Mouse (Mus musculus) brain, embryonic 14.5 days (tissue): Measurements from ENCODE around the gene Actr8. TPM values are rescaled to one million over a fixed set of nuclear protein-coding genes. Genes with fewer than 3 reads are reported as not detected.

Experiments
- DNase-seq: peaks from one replicate; pipeline ENCODE4 v3.0.0-alpha.2; 2011; ENCODE audit warnings: low read depth
- CTCF ChIP-seq: fragments of 200-500 bp; IDR thresholded peaks from 2 replicates; pipeline ENCODE4 v1.5.1; 2012; ENCODE audit warnings: inconsistent platforms, mild to moderate bottlenecking, moderate library complexity, borderline replicate concordance; ENCODE audit not compliant: insufficient read depth, insufficient read length; ENCODE audit errors: extremely low read depth
- POLR2A ChIP-seq: fragments of 200-500 bp; IDR thresholded peaks from 2 replicates; pipeline ENCODE4 v1.6.1; 2012; ENCODE audit warnings: mild to moderate bottlenecking, inconsistent platforms, borderline replicate concordance; ENCODE audit not compliant: poor library complexity, insufficient read depth, insufficient read length, severe bottlenecking; ENCODE audit errors: extremely low read depth
- polyA plus RNA-seq: library from polyadenylated mRNA; depleted of rRNA; stranded (reverse); fragments of >200 nt; gene quantifications from 2 replicates; pipeline ENCODE4 v1.2.3, GENCODE M21; 2012; rRNA removed

Gene Actr8
- polyA plus RNA-seq = 49.4 and 59.5 TPM in 2 replicates

DNA sequence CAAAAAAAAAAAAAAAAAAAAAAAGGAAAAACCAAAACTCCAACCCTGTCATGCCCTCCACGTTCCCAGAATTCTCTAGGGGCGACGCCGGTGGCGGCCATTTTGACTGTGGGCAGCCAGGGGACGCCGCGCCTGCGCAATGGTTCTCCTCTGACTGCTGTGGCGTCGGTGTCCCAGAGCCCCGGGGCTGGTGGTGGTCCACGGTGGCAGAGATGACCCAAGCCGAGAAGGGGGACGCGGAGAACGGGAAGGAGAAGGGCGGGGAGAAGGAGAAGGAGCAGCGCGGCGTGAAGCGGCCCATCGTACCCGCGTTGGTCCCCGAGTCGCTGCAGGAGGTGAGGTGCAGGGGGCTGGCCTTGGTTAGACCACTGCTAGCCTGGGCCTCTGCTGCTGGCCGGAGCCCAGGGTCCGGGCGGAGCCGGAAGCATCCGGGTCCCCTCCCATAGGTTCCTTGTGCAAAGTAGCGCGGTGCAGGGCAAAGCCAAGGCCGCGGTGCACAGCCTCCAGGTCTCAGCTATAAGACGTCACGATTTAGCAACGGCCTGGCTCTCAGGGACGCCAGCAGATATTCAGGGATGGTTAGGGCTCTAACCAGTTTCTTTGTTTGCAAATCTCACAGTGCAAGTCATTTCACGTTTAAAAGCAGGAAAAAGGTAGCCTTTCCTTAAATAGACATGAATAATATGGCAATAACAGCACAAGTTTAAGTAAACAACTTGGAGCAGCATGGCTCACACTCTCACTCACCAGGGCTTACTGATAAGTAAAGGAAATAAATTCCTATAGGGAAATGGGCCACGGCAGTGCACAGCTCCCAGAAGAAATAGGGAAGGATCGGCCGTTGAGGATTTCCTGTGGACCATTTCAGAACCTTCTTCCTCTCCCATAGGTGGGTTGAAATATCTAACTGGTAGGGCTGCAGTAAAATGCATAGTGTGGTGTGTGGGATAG is at the start of gene Actr8:
Actr8 (plus strand) TSS at position 84 of the 951 bp plus-strand sequence.
- DNase-seq = peak; percentile 96
- peak; percentile 35; the same call in 1 of the 2 replicates for TF ChIP-seq POLR2A
- no peak for TF ChIP-seq CTCF

DNA sequence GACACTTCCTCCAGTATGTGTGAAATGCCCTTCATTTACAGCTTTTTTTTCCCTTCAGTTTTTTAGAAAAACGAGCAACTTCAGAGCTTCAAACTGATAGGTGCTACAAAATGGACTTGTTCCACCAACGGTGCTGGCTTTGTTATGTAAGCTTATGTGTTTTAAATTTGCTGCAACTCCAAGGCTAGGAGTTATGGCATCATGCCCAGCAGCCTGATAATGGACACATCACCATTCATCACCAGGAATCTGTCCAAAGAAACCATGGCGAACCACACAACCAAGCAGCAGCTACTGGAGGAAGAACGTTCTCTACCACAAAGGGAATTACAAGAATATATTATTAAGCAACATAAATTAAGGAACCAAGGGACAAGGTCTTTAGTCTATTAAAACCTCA is 49.2 kb upstream of the Actr8 start:
- DNase-seq = no peak
- TF ChIP-seq CTCF (no peak), POLR2A (no peak)

DNA sequence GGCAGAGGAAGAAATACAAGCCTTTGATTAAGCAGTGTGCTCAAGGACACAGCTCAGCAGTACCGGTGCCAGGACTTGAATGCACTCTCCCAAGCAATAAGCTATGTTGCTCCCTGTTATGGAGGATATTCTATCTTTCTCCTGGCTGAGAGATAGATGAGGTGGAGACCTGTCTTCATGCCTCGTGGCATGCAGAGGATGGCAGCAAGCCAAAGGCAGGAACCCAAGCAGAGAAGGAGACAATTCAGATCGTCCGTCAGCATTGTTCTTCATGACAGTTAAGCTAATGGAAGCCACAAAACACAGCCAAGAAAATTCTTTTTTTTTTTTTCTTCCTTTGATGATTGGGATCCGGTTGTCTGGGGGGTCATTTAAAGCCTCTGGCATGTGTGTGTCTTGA is 42.6 kb upstream of the Actr8 start:
- DNase-seq = peak; percentile 23
- no peak for TF ChIP-seq CTCF
- no peak for TF ChIP-seq POLR2A

DNA sequence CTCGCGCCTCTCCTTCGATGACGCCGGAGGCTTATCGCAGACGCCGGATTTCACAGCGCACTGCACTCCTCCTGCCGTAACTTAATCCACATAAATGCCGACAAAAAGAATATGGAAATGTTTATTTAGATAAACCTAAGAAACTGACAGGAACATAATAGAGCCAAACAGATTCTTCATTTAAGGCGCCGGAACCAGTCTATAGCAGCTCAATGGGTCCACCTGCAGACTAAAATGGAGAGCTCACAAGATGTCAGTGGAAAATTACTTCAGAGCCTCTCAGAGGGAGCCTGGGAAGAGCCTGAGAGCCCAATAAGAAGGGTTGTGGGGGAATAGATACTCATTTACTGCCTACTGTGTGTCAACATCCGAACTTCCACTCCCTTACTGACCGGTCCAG is 40.7 kb upstream of the Actr8 start:
- DNase-seq = peak; percentile 76

DNA sequence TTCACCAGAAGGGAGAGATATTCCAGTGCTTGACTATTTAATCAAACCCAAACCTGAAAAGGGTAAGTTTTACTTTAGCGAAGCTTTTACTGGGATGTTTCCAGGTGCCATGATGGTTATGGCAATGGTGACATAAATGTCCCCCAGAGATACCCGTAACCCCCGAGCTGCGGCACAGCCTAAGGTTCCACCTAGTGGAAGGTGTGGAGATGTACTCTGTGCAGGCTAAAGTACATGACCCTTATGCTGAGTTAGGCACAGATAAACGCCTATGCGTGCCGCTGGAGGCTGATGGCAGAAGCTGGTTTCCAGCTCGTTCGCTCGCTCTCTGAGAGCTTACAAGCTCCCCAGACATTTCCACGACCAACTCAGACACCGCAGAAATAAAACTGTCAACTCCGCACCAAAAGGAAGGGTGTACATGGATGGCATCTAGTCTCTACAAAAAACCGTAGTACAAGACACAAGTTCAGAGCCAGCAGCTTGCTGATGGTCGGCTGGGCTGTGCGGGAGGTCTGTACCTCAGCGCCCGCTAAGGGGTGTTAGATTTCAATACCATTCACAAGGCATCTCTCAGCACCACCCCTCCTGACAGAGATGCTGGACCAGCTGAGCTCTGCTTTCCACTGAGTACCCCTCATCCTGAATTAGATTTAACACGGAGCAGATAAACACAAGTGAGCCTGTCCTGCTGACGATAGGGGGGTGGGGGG is 38.4 kb upstream of the Actr8 start:
- TF ChIP-seq POLR2A (no peak), CTCF (peak; percentile 18; the same call in 1 of the 2 replicates)
- DNase-seq = no peak

More for the DNA sequence above, 40.7 kb upstream of the Actr8 start:
- TF ChIP-seq CTCF = peak; percentile 33; the same call in 1 of the 2 replicates
- TF ChIP-seq POLR2A = no peak

DNA sequence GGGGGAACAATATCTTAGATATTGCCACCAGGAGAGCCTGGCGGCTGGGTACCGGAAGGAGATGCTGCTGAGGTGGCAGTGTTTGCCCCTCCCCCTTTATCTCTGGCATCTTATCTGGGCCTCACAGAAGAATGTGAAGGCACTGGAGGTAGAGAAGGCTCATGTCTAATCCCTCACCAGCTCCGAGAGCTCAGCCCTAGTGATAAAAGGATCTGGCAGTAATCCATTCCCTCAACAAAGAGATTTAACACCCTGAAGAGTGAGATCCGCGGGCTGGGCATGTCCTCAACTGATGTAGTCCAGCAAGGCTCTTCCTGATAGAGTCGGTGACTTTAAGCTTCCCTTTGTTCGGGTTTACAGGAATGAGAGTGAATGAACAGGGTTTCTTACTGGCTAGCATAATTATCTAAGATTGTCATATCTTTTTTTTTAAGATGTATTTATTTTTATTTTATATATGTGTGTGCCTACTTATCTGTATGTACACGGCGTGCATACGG is 37.8 kb upstream of the Actr8 start:
- no peak for TF ChIP-seq CTCF
- no peak for TF ChIP-seq POLR2A
- DNase-seq = peak; percentile 75

DNA sequence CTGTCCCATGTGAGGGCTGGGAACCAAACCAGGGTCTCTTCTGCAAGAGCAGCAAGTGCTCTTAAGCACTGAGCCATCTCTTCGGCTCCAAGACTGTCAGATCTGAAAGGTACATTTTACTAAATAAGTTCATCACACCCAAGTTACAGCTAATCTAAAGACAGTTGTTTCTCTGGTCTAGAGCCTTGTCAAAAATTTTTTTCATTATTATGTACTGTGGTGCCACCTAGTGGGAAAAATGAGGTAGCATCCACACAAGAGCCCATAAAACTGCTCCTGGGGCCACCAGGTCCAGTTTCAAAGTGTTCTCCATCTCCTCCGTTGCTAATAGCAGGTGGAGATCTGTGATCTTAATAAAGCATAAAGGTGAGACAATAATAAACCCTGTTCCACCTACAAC is 37.3 kb upstream of the Actr8 start:
- DNase-seq = peak; percentile 82
- TF ChIP-seq CTCF (peak; percentile 60; the same call in 1 of the 2 replicates), POLR2A (no peak)

DNA sequence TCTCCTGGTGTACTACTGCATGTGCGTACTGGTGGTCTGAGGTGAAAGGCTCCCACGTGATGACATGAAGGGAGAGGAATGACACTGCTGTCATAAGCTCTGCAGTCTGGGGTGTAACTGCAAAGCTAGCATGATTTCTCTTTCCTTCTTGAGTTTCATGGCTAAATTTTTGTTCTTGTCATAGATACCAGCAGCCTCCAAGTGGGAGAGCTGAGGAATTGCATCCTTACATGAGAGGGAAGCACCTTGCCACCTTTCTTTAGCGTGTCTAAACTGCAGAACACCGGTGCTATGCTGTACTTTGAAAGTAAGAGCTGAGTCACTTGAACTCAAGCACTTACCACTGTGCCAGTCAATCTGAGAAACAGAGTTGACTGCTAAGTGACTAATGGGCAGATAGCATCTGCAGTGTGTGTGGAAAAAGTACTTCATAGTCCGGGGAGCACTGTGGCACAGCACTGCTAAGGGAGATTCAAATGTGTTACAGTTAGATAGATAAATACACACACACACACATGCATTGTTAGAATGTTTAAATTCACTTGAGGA is 31.3 kb upstream of the Actr8 start:
- DNase-seq = no peak
- TF ChIP-seq CTCF (no peak), POLR2A (no peak)

DNA sequence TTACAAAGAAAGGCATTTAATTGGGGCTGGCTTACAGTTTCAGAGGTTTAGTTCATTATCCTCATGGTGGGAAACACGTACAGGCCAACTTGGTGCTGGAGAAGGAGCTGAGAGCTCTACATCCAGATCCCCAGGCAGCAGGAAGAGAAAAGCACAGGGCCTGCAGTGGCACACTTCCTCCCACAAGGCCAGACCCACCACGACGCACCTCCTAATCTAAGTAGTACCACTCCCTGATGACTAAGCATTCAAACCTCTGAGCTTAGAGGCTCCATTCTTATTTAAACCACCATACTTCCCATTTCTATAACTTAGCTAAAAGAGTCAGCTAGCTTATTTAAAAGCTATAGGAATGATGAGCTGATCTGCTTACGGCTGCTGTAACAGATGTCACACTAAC is 27.3 kb upstream of the Actr8 start:
- DNase-seq = no peak
- TF ChIP-seq POLR2A (no peak), CTCF (no peak)

DNA sequence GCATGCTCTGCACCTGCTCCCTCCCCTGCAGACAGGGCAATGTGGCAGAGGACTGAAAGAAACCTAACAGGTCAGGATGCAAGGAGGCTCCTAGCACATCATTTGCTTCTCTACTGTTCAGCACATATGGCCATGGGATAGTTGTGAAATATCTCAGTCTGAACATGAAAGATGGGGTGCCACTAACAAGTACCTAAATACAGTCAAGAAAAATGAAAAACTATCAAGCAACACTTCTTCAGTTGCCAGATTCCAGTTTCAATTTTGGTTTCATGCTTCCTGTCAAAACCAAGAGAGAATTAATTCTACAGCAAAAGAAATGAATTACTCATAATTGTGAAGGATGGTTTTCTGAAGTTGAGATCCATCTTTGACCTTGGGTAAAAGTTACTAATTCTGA is 20.7 kb upstream of the Actr8 start:
- no peak for DNase-seq
- TF ChIP-seq CTCF (no peak), POLR2A (no peak)

DNA sequence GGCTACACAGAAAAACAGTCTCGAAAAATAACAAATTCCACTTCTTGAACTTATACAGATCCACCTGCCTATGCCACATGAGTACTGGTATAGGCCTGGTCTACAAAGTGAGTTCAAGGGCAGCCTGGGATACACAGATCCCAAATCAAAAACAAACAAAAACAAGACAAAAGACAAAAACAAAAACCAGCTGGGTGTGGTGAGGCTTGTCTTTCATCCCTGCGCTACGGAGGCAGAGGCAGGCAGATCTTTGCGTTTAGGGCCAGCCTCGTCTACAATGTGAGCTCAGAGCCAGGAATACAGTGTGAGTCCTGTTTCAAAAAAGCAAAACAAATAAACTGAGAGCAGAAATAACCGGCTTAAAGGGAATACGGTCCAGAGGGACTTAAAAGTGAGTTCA is 10.5 kb upstream of the Actr8 start:
- no peak for DNase-seq
- TF ChIP-seq CTCF = no peak
- TF ChIP-seq POLR2A = no peak
